Mouse (Mus musculus) G1E (cell line): ENCODE results near the gene H2-Ob.

Experiments
- CTCF ChIP-seq: IDR thresholded peaks from 2 replicates; pipeline ENCODE4 v1.5.1; 2012; ENCODE audit warnings: low read depth, low read length, inconsistent platforms, mixed read lengths
- POLR2AphosphoS5 ChIP-seq: IDR thresholded peaks from 2 replicates; pipeline ENCODE4 v1.6.1; 2012; ENCODE audit warnings: low read depth, low read length, inconsistent platforms; ENCODE audit not compliant: insufficient replicate concordance

DNA sequence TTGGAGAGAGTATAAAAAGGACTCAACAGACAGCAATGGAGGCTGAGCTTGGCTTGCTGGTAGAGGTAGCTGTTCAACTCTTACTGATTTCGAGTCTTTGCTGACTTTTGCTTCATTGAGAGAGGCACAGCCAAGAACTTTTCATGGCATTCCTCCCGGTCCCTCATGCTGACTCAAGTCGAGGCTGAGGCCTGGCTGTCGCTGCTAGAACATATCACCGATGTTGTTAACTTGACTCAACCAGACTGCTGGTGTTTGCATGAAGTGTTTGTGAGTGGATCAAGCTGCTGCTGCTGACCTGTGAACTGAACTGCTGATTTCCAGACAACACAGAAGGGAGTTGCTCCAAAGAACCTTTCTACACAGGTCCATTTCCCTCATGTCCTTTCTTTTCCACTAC lies 2.0 kb upstream of the H2-Ob start:
- TF ChIP-seq POLR2AphosphoS5 (no peak), CTCF (no peak)
